8 mouse cellular contexts compared by ENCODE assay signal in the genomic region with DNA sequence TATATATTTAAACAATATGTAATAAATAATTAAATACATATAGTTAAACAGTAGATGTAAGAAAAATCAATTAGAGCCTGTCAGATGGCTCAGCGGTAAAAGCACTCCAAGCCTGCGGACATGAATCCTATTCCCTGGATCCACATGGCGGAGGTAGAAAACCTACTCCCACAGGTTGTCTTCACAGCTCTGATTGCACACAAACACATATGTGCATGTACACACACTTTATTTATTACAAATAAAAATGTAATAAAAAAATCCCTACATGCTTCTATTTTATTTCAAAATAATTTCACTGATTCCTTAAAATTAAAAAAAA. TPM values are rescaled to one million over a fixed set of nuclear protein-coding genes. Genes with fewer than 3 reads are reported as not detected.
A peak's percentile ranks its signal among the peaks of the same experiment; 100 is the strongest.
DNase-seq lines count a peak whose midpoint lies in the region; ATAC-seq lines count a peak whose summit lies in the region.

No protein-coding gene starts in this region.

- H3K4me3 ChIP-seq in heart, embryonic 11.5 days (ENCODE audit: low read depth, low read length): no peak overlapping the region; the same call in 1 of the 2 replicates
- peak overlapping the region; percentile 53 for H3K4me3 ChIP-seq in limb, embryonic 12.5 days (replicated peaks)
- H3K4me3 ChIP-seq in stomach, embryonic 16.5 days (replicated peaks; ENCODE audit: low read length): no peak overlapping the region

- no peak overlapping the region for H3K9ac ChIP-seq in heart, embryonic 11.5 days (ENCODE audit: low read depth, low read length)
- H3K9ac ChIP-seq in limb, embryonic 12.5 days (replicated peaks): no peak overlapping the region
- H3K9ac ChIP-seq in stomach, embryonic 16.5 days (ENCODE audit: low read length): no peak overlapping the region

- H3K9me3 ChIP-seq in heart, embryonic 11.5 days (replicated peaks; ENCODE audit: control insufficient read depth, low read length): no peaks in the 10 kb centered on the region
- H3K9me3 ChIP-seq in limb, embryonic 12.5 days: no peaks in the 10 kb centered on the region
- no peaks in the 10 kb centered on the region for H3K9me3 ChIP-seq in stomach, embryonic 16.5 days (replicated peaks; ENCODE audit: control insufficient read depth, low read length)

- H3K27ac ChIP-seq in heart, embryonic 11.5 days (ENCODE audit: low read depth, low read length): no peak overlapping the region
- no peak overlapping the region for H3K27ac ChIP-seq in limb, embryonic 12.5 days
- H3K27ac ChIP-seq in stomach, embryonic 16.5 days (ENCODE audit: low read length): no peak overlapping the region

- DNase-seq in heart, adult 8-10 months (ENCODE audit: low spot score): no peak
- peak; percentile 31 for DNase-seq in retina, embryonic 14.5 days (ENCODE audit: low spot score)
- no peak for DNase-seq in retina, postnatal 1 day
- DNase-seq in adrenal gland, adult 2 months: no peak
- no peak for DNase-seq in gastrocnemius, postnatal 14 days

- H3K36me3 ChIP-seq in heart, embryonic 11.5 days (ENCODE audit: control insufficient read depth, insufficient read depth, low read length): no peaks in the 10 kb centered on the region
- peaks cover 16% of the 10 kb centered on the region; the same call in 1 of the 2 replicates for H3K36me3 ChIP-seq in limb, embryonic 12.5 days
- H3K36me3 ChIP-seq in stomach, embryonic 16.5 days (ENCODE audit: control insufficient read depth, insufficient read depth, low read length): no peaks in the 10 kb centered on the region

- H3K4me1 ChIP-seq in heart, embryonic 11.5 days (ENCODE audit: control insufficient read depth, insufficient read depth, low read length): no peaks in the 10 kb centered on the region
- no peaks in the 10 kb centered on the region for H3K4me1 ChIP-seq in limb, embryonic 12.5 days (replicated peaks)
- H3K4me1 ChIP-seq in stomach, embryonic 16.5 days (ENCODE audit: control insufficient read depth, insufficient read depth, low read length): no peaks in the 10 kb centered on the region

- 34% methylated on average over 3 of the region's 3 CpGs for WGBS in heart, embryonic 11.5 days (ENCODE audit: insufficient replicate concordance)
- WGBS in limb, embryonic 12.5 days: 34% methylated on average over 3 of the region's 3 CpGs
- WGBS in stomach, embryonic 16.5 days: 38% methylated on average over 3 of the region's 3 CpGs

- intact Hi-C loops in gastrocnemius, postnatal 14 days (cut with DNase I; ENCODE audit: low total_unique reads): no loop called here

- peak overlapping the region; percentile 63; the same call in 1 of the 2 replicates for H3K4me2 ChIP-seq in heart, embryonic 11.5 days
- H3K4me2 ChIP-seq in limb, embryonic 12.5 days: peak overlapping the region; percentile 54
- peak overlapping the region; percentile 52 for H3K4me2 ChIP-seq in stomach, embryonic 16.5 days (ENCODE audit: low read depth, low read length)

- no peaks in the 10 kb centered on the region for H3K27me3 ChIP-seq in heart, embryonic 11.5 days (ENCODE audit: control insufficient read depth, insufficient read depth, low read length)
- peaks cover 6% of the 10 kb centered on the region; the same call in 1 of the 2 replicates for H3K27me3 ChIP-seq in limb, embryonic 12.5 days
- H3K27me3 ChIP-seq in stomach, embryonic 16.5 days (ENCODE audit: control insufficient read depth, insufficient read depth, low read length): no peaks in the 10 kb centered on the region

- ATAC-seq in heart, embryonic 11.5 days (replicated peaks; ENCODE audit: insufficient number of reproducible peaks, low FRiP score, low TSS enrichment): no peak
- 0 out of 2 replicates have a peak, but pooled peaks have one; percentile 40 for ATAC-seq in limb, embryonic 12.5 days (ENCODE audit: insufficient number of reproducible peaks, insufficient read depth, low FRiP score, low TSS enrichment, low read depth)
- ATAC-seq in stomach, embryonic 16.5 days (ENCODE audit: insufficient read depth, low FRiP score): no peak

RNA-seq across cellular contexts. Expression of a gene that starts 0.4 kb away (rescaled TPM):
- polyA plus RNA-seq in heart, embryonic 11.5 days (2014; fragmentation: Nextera tagmentation; extraction: Ambion mirVana): 28.1 and 29.2 TPM in 2 replicates
- total RNA-seq in heart, adult 8-10 months (2022): 1 to 10 TPM in 1 of 4 experiments, under 1 TPM in 3; 0.44 to 1.0 (median 0.54) TPM
- polyA plus RNA-seq in limb, embryonic 12.5 days (2016; fragmentation: Nextera tagmentation; extraction: Ambion mirVana): 39.6 and 45.1 TPM in 2 replicates
- polyA plus RNA-seq in stomach, embryonic 16.5 days (2015; fragmentation: Nextera tagmentation; extraction: Ambion mirVana): 17.3 and 21.1 TPM in 2 replicates
- total RNA-seq in adrenal gland, adult 2 months (2021): 10 to 100 TPM; 10.0 to 10.5 TPM
- polyA plus RNA-seq in adrenal gland, adult 2 months (2012; rRNA removed): 3.0 and 4.0 TPM in 2 replicates
- total RNA-seq in gastrocnemius, postnatal 14 days (2021): 1 to 10 TPM; 1.8 to 1.9 TPM
